Mouse (Mus musculus) hematopoietic multipotent progenitor cell, adult 10-12 weeks (in vitro differentiated cells): ENCODE results near the gene Pwp2. TPM values are rescaled to one million over a fixed set of nuclear protein-coding genes. Genes with fewer than 3 reads are reported as not detected.

ENCODE experiments used
- polyA plus RNA-seq: library from polyadenylated mRNA; stranded (reverse); fragments of >175 nt; gene quantifications from 2 replicates; pipeline ENCODE4 v1.2.3, GENCODE M21; 2012; ENCODE audit warnings: low replicate concordance

The Pwp2 gene
- polyA plus RNA-seq = 5.6 and 10.0 TPM in 2 replicates

GRCm38 (mm10) chr10:78184531-78185380 lies at the start of gene Pwp2:
Gene Pwp2 (minus strand): TSS chr10:78185149.

GRCm38 (mm10) chr10:78169281-78170042 lies 15.5 kb downstream of the Pwp2 start, which contains the start of gene D10Jhu81e:
Gene D10Jhu81e (minus strand): TSS chr10:78169782.

Other genes starting within 250 kb of the Pwp2 start
- gene Trpm2, start 214.6 kb downstream of the Pwp2 start, polyA plus RNA-seq = 16.4 and 23.4 TPM in 2 replicates
- 25.5 and 26.2 TPM in 2 replicates for gene 1810043G02Rik, start 206.6 kb downstream of the Pwp2 start, polyA plus RNA-seq
- gene Pfkl, start 175.1 kb downstream of the Pwp2 start, polyA plus RNA-seq = 39.0 and 77.3 TPM in 2 replicates
- gene Dnmt3l, start 143.2 kb downstream of the Pwp2 start, polyA plus RNA-seq = not detected in 2 replicates
- gene Aire, start 141.5 kb downstream of the Pwp2 start, polyA plus RNA-seq = 3.1 and 8.2 TPM in 2 replicates
- 18.7 and 146 TPM in 2 replicates for gene Icosl, start 115.8 kb downstream of the Pwp2 start, polyA plus RNA-seq
- 62.1 and 68.8 TPM in 2 replicates for gene D10Jhu81e, start 15.4 kb downstream of the Pwp2 start, polyA plus RNA-seq
- 53.7 and 141 TPM in 2 replicates for gene Trappc10, start 59.5 kb upstream of the Pwp2 start, polyA plus RNA-seq
- 111 and 117 TPM in 2 replicates for gene Agpat3, start 167.3 kb upstream of the Pwp2 start, polyA plus RNA-seq
- 157 and 183 TPM in 2 replicates for gene Rrp1, start 227.9 kb upstream of the Pwp2 start, polyA plus RNA-seq
- gene Cstb, start 240.5 kb upstream of the Pwp2 start, polyA plus RNA-seq = 4.8 and 51.0 TPM in 2 replicates